Mouse (Mus musculus) liver, embryonic 15.5 days (tissue): Measurements from ENCODE around the gene Gm20388. TPM values are rescaled to one million over a fixed set of nuclear protein-coding genes. Genes with fewer than 3 reads are reported as not detected.

Experiments used
- ATAC-seq: fragments of 200-750 bp; cut with Nextera tagmentation; 2 replicates; pipeline ENCODE4 v1.8.0; 2017; ENCODE audit warnings: moderate number of reproducible peaks, mild to moderate bottlenecking, moderate library complexity; ENCODE audit not compliant: insufficient read depth
- H3K27ac ChIP-seq: fragments of 300-500 bp; sonication (generic); replicated peaks from 2 replicates; pipeline ENCODE4 v1.5.1; 2015; ENCODE audit warnings: mild to moderate bottlenecking, inconsistent platforms
- H3K27me3 ChIP-seq: fragments of 300-500 bp; sonication (generic); 2 replicates; pipeline ENCODE4 v1.6.1; 2015; ENCODE audit warnings: mild to moderate bottlenecking, inconsistent platforms
- H3K36me3 ChIP-seq: fragments of 300-500 bp; sonication (generic); replicated peaks from 2 replicates; pipeline ENCODE4 v1.6.1; 2015; ENCODE audit warnings: moderate library complexity, mild to moderate bottlenecking, inconsistent platforms
- H3K4me1 ChIP-seq: fragments of 300-500 bp; sonication (generic); replicated peaks from 2 replicates; pipeline ENCODE4 v1.6.1; 2015; ENCODE audit warnings: inconsistent platforms
- H3K4me2 ChIP-seq: fragments of 300-500 bp; sonication (generic); 2 replicates; pipeline ENCODE4 v1.6.1; 2015; ENCODE audit warnings: moderate library complexity, mild to moderate bottlenecking, inconsistent platforms
- H3K4me3 ChIP-seq: fragments of 300-500 bp; sonication (generic); replicated peaks from 2 replicates; pipeline ENCODE4 v1.5.1; 2015; ENCODE audit warnings: mild to moderate bottlenecking, inconsistent platforms
- H3K9ac ChIP-seq: fragments of 300-500 bp; sonication (generic); 2 replicates; pipeline ENCODE4 v1.6.1; 2015; ENCODE audit warnings: moderate library complexity, mild to moderate bottlenecking, inconsistent platforms
- H3K9me3 ChIP-seq: fragments of 300-500 bp; sonication (generic); replicated peaks from 2 replicates; pipeline ENCODE4 v1.6.1; 2016; ENCODE audit warnings: inconsistent platforms
- WGBS: fragments of 180-500 bp; shearing (Covaris S2); methylation state at CpG from one replicate; pipeline ENCODE4 v1.1.7; 2015; ENCODE audit warnings: mixed read lengths; ENCODE audit not compliant: insufficient replicate concordance; 5-methylcytosine and 5-hydroxymethylcytosine counted together
- polyA plus RNA-seq: library from polyadenylated mRNA; unstranded; fragments of >200 nt; fragmentation: Nextera tagmentation; extraction: Ambion mirVana; gene quantifications from 2 replicates; pipeline ENCODE4 v1.2.1, GENCODE M21; 2015

Gene Gm20388
- polyA plus RNA-seq, 1 experiment from 2014 or later: not detected

- 67% methylated on average over 7 of the region's 7 CpGs for WGBS
- no peak for ATAC-seq
- Histone ChIP-seq H3K27me3 (peaks cover 42% of the 10 kb centered on the region), H3K36me3 (no peaks in the 10 kb centered on the region), H3K4me2 (no peak overlapping the region), H3K4me3 (no peak overlapping the region), H3K9ac (no peak overlapping the region), H3K4me1 (peaks cover 7% of the 10 kb centered on the region; the same call in 1 of the 2 replicates), H3K27ac (no peak overlapping the region), H3K9me3 (no peaks in the 10 kb centered on the region)
Measured at GRCm38 (mm10) chr8:119994114-119994513, 83.5 kb downstream of the Gm20388 start.

GRCm38 (mm10) chr8:119994556-119994955 is 83.9 kb downstream of the Gm20388 start:
- WGBS: 55% methylated on average over 6 of the region's 6 CpGs
- H3K36me3 ChIP-seq: no peaks in the 10 kb centered on the region
- peaks cover 7% of the 10 kb centered on the region; the same call in 1 of the 2 replicates for H3K4me1 ChIP-seq
- no peak overlapping the region for H3K27ac ChIP-seq
- H3K9me3 ChIP-seq: no peaks in the 10 kb centered on the region
- no peak overlapping the region for H3K4me3 ChIP-seq
- H3K27me3 ChIP-seq: peaks cover 42% of the 10 kb centered on the region
- H3K9ac ChIP-seq: no peak overlapping the region
- no peak overlapping the region for H3K4me2 ChIP-seq
- ATAC-seq: no peak

- 69% methylated on average over 4 of the region's 4 CpGs for WGBS
Measured at GRCm38 (mm10) chr8:119997266-119997665, 86.6 kb downstream of the Gm20388 start.

GRCm38 (mm10) chr8:120000461-120000860 is 89.8 kb downstream of the Gm20388 start:
- 53% methylated on average over 8 of the region's 8 CpGs for WGBS
- Histone ChIP-seq H3K9me3 (no peaks in the 10 kb centered on the region), H3K36me3 (no peaks in the 10 kb centered on the region), H3K4me1 (no peaks in the 10 kb centered on the region), H3K27me3 (no peaks in the 10 kb centered on the region), H3K4me2 (no peak overlapping the region), H3K27ac (no peak overlapping the region), H3K4me3 (no peak overlapping the region), H3K9ac (no peak overlapping the region)
- ATAC-seq: no peak

More at GRCm38 (mm10) chr8:119997266-119997665, 86.6 kb downstream of the Gm20388 start:
- ATAC-seq: no peak
- Histone ChIP-seq H3K36me3 (no peaks in the 10 kb centered on the region), H3K4me2 (no peak overlapping the region), H3K27ac (no peak overlapping the region), H3K4me3 (no peak overlapping the region), H3K9me3 (no peaks in the 10 kb centered on the region), H3K4me1 (peaks cover 4% of the 10 kb centered on the region; the same call in 1 of the 2 replicates), H3K27me3 (peaks cover 20% of the 10 kb centered on the region), H3K9ac (no peak overlapping the region)

- ATAC-seq: no peak
- Histone ChIP-seq H3K36me3 (no peaks in the 10 kb centered on the region), H3K4me1 (no peaks in the 10 kb centered on the region), H3K9me3 (no peaks in the 10 kb centered on the region), H3K4me2 (no peak overlapping the region), H3K27ac (no peak overlapping the region), H3K9ac (no peak overlapping the region), H3K4me3 (no peak overlapping the region), H3K27me3 (0 out of 2 replicates have a peak, but pooled peaks cover 3% of the 10 kb centered on the region)
- WGBS: 61% methylated on average over 7 of the region's 7 CpGs
Measured at GRCm38 (mm10) chr8:120001712-120002111, 91.1 kb downstream of the Gm20388 start.

- Histone ChIP-seq H3K4me2 (no peak overlapping the region), H3K36me3 (no peaks in the 10 kb centered on the region), H3K9me3 (no peaks in the 10 kb centered on the region), H3K4me1 (no peaks in the 10 kb centered on the region), H3K27ac (no peak overlapping the region), H3K4me3 (no peak overlapping the region), H3K9ac (no peak overlapping the region), H3K27me3 (0 out of 2 replicates have a peak, but pooled peaks cover 5% of the 10 kb centered on the region)
- 56% methylated on average over 9 of the region's 9 CpGs for WGBS
- no peak for ATAC-seq
Measured at GRCm38 (mm10) chr8:120002348-120002747, 91.7 kb downstream of the Gm20388 start.

- no peaks in the 10 kb centered on the region for H3K36me3 ChIP-seq
- no peaks in the 10 kb centered on the region for H3K4me1 ChIP-seq
- no peak overlapping the region for H3K27ac ChIP-seq
- no peak overlapping the region for H3K4me2 ChIP-seq
- no peaks in the 10 kb centered on the region for H3K9me3 ChIP-seq
- H3K4me3 ChIP-seq: no peak overlapping the region
- WGBS: 58% methylated on average over 14 of the region's 14 CpGs
- H3K27me3 ChIP-seq: 0 out of 2 replicates have a peak, but pooled peaks cover 5% of the 10 kb centered on the region
- no peak overlapping the region for H3K9ac ChIP-seq
- no peak for ATAC-seq
Measured at GRCm38 (mm10) chr8:120004154-120004702, 93.6 kb downstream of the Gm20388 start.

- 76% methylated on average over 2 of the region's 2 CpGs for WGBS
- no peak for ATAC-seq
- H3K27ac ChIP-seq: no peak overlapping the region
Measured at GRCm38 (mm10) chr8:120004705-120005381, 94.2 kb downstream of the Gm20388 start.

GRCm38 (mm10) chr8:120006645-120007160 is 96.1 kb downstream of the Gm20388 start:
- H3K27me3 ChIP-seq: 0 out of 2 replicates have a peak, but pooled peaks cover 5% of the 10 kb centered on the region
- H3K9ac ChIP-seq: no peak overlapping the region
- 39% methylated on average over 9 of the region's 9 CpGs for WGBS
- no peak overlapping the region for H3K4me3 ChIP-seq
- H3K4me1 ChIP-seq: no peaks in the 10 kb centered on the region
- no peak overlapping the region for H3K4me2 ChIP-seq
- H3K9me3 ChIP-seq: no peaks in the 10 kb centered on the region
- H3K27ac ChIP-seq: no peak overlapping the region
- no peak for ATAC-seq
- H3K36me3 ChIP-seq: no peaks in the 10 kb centered on the region

More at GRCm38 (mm10) chr8:120004705-120005381, 94.2 kb downstream of the Gm20388 start:
- Histone ChIP-seq H3K4me3 (no peak overlapping the region), H3K9me3 (no peaks in the 10 kb centered on the region), H3K4me1 (no peaks in the 10 kb centered on the region), H3K36me3 (no peaks in the 10 kb centered on the region), H3K27me3 (0 out of 2 replicates have a peak, but pooled peaks cover 5% of the 10 kb centered on the region), H3K9ac (no peak overlapping the region), H3K4me2 (no peak overlapping the region)

- no peaks in the 10 kb centered on the region for H3K4me1 ChIP-seq
- no peak overlapping the region for H3K4me2 ChIP-seq
- no peak overlapping the region for H3K4me3 ChIP-seq
- no peaks in the 10 kb centered on the region for H3K9me3 ChIP-seq
- H3K9ac ChIP-seq: no peak overlapping the region
- no peak for ATAC-seq
- 0 out of 2 replicates have a peak, but pooled peaks cover 5% of the 10 kb centered on the region for H3K27me3 ChIP-seq
- 57% methylated on average over 9 of the region's 9 CpGs for WGBS
- H3K36me3 ChIP-seq: no peaks in the 10 kb centered on the region
- H3K27ac ChIP-seq: no peak overlapping the region
Measured at GRCm38 (mm10) chr8:120007178-120007577, 96.5 kb downstream of the Gm20388 start.

- H3K9ac ChIP-seq: no peak overlapping the region
- no peaks in the 10 kb centered on the region for H3K4me1 ChIP-seq
- H3K27me3 ChIP-seq: 0 out of 2 replicates have a peak, but pooled peaks cover 7% of the 10 kb centered on the region
- no peaks in the 10 kb centered on the region for H3K9me3 ChIP-seq
- H3K27ac ChIP-seq: no peak overlapping the region
- no peak overlapping the region for H3K4me2 ChIP-seq
- H3K36me3 ChIP-seq: no peaks in the 10 kb centered on the region
- ATAC-seq: no peak
- WGBS: 43% methylated on average over 6 of the region's 6 CpGs
- H3K4me3 ChIP-seq: no peak overlapping the region
Measured at GRCm38 (mm10) chr8:120009284-120009683, 98.6 kb downstream of the Gm20388 start.
